Mouse (Mus musculus): Measurements from ENCODE around the gene Stk11. TPM values are rescaled to one million over a fixed set of nuclear protein-coding genes. Genes with fewer than 3 reads are reported as not detected.

Gene Stk11
- polyA plus RNA-seq, 1 experiment from 2014 or later, result 16.1 TPM

GRCm38 (mm10) chr10:80118552-80118951, 2.9 kb downstream of the Stk11 start:
- H3K27ac ChIP-seq, result no peak overlapping the region
- H3K9me3 ChIP-seq (replicated peaks), result no peaks in the 10 kb centered on the region
- H3K36me3 ChIP-seq, result peaks cover 66% of the 10 kb centered on the region
- 87% methylated on average over 6 of the region's 6 CpGs for WGBS
- H3K27me3 ChIP-seq (ENCODE audit: low read depth, poor library complexity, severe bottlenecking), result no peaks in the 10 kb centered on the region
- H3K4me3 ChIP-seq, result peak overlapping the region; percentile 94
- no peak for DNase-seq (ENCODE audit: low spot score)
- peaks cover 44% of the 10 kb centered on the region for H3K4me1 ChIP-seq

DNA sequence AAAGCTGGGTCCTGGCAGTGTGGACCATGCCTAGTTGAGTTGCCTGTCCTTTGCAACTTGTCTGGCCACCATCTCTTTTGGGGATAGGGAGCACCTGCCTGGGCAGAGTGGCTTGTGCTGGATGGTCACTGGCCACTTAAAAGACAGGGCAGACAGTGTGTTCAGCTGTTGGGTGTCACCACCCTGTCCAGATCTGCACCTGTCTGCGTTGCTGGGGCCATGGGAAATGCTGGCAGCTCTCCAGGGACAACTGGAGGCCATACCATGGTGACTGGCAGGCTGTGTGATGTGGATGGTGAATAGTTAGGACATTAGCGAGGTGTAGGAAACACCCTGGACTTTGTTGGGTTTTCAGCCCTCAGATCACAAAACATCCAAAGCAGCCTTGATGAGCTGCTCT, 4.5 kb downstream of the Stk11 start:
- no peaks in the 10 kb centered on the region for H3K9me3 ChIP-seq (replicated peaks)
- H3K36me3 ChIP-seq, result peaks cover 82% of the 10 kb centered on the region
- no peak for DNase-seq (ENCODE audit: low spot score)
- H3K4me1 ChIP-seq, result peaks cover 39% of the 10 kb centered on the region
- no peaks in the 10 kb centered on the region for H3K27me3 ChIP-seq (ENCODE audit: low read depth, poor library complexity, severe bottlenecking)
- 86% methylated on average over 2 of the region's 2 CpGs for WGBS
- no peak overlapping the region for H3K27ac ChIP-seq
- peak overlapping the region; percentile 6; the same call in 1 of the 2 replicates for H3K4me3 ChIP-seq

DNA sequence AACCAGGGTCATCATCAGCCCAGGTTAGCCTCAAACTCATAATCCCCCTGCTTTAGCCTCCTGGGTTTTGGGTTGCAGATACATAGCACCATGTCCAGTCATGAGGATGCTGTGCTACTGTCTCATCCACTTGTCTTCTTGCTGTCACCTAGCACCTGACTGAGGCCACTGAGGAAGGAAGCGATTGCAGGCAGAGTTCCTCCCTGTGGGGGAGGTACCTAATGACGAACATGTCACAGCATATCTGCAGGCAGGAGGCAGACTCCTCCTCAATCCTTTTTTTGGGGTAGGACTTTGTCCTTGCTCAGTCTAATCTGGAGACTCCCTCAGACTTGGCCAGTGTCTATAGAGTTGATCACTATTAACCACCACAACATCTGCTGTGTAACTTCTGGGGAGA, 6.0 kb downstream of the Stk11 start:
- no peaks in the 10 kb centered on the region for H3K27me3 ChIP-seq (ENCODE audit: low read depth, poor library complexity, severe bottlenecking)
- H3K9me3 ChIP-seq (replicated peaks), result no peaks in the 10 kb centered on the region
- no peak overlapping the region for H3K4me3 ChIP-seq
- 86% methylated on average over 2 of the region's 2 CpGs for WGBS
- peaks cover 97% of the 10 kb centered on the region for H3K36me3 ChIP-seq
- no peak overlapping the region for H3K27ac ChIP-seq
- H3K4me1 ChIP-seq, result peaks cover 38% of the 10 kb centered on the region
- DNase-seq (ENCODE audit: low spot score), result no peak

- DNase-seq (ENCODE audit: low spot score), result no peak
- WGBS, result 85% methylated on average over 9 of the region's 9 CpGs
- Histone ChIP-seq H3K27ac (no peak overlapping the region), H3K9me3 (replicated peaks) (no peaks in the 10 kb centered on the region), H3K4me3 (no peak overlapping the region; the same call in 1 of the 2 replicates), H3K4me1 (peaks cover 14% of the 10 kb centered on the region), H3K27me3 (ENCODE audit: low read depth, poor library complexity, severe bottlenecking) (no peaks in the 10 kb centered on the region), H3K36me3 (peaks cover 100% of the 10 kb centered on the region)
These were observed 8.4 kb downstream of the Stk11 start for GRCm38 (mm10) chr10:80123932-80124562.

GRCm38 (mm10) chr10:80127920-80128319, 12.3 kb downstream of the Stk11 start:
- Histone ChIP-seq H3K4me1 (peaks cover 30% of the 10 kb centered on the region), H3K9me3 (replicated peaks) (no peaks in the 10 kb centered on the region), H3K36me3 (peaks cover 100% of the 10 kb centered on the region), H3K27me3 (ENCODE audit: low read depth, poor library complexity, severe bottlenecking) (peaks cover 9% of the 10 kb centered on the region; the same call in 1 of the 2 replicates), H3K27ac (no peak overlapping the region), H3K4me3 (no peak overlapping the region)
- WGBS, result 93% methylated on average over 8 of the region's 8 CpGs
- DNase-seq (ENCODE audit: low spot score), result no peak

GRCm38 (mm10) chr10:80129846-80130245, 14.2 kb downstream of the Stk11 start:
- Histone ChIP-seq H3K36me3 (peaks cover 100% of the 10 kb centered on the region), H3K27ac (no peak overlapping the region), H3K27me3 (ENCODE audit: low read depth, poor library complexity, severe bottlenecking) (peaks cover 21% of the 10 kb centered on the region), H3K4me3 (0 out of 2 replicates have a peak overlapping the region, but pooled peaks have one; percentile 4), H3K4me1 (peaks cover 23% of the 10 kb centered on the region), H3K9me3 (replicated peaks) (no peaks in the 10 kb centered on the region)
- no peak for DNase-seq (ENCODE audit: low spot score)
- 96% methylated on average over 9 of the region's 9 CpGs for WGBS

DNA sequence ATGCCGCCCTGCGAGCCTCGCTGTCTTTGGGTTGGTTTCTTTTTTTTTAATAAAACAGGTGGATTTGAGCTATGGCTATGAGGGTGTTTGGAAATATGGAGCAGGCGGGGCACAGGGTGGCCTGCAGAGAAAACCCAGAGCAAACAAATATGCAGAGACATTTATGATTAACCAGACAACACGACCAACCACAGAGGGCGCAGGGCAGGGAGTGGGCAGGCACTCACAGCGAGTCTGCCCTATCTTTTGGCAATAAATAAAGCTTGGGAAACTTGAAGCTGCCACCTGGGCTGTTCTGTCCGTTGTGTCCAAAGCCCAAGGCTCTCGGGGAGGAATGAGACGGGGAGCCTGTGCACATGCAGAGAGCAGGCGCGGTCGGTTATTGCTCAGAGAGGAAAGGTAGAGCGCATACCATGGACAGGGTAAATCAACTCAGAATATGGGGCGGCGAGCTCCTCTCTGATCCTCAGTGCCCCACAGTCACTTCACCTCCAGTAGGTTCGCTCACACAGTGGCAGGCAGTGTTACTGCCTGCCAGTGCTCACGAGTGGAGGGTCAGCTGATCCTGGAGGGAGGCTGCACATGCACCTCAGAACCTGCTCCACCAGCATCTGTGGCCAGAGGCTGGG, 14.9 kb downstream of the Stk11 start:
- Histone ChIP-seq H3K4me1 (peaks cover 23% of the 10 kb centered on the region), H3K27ac (no peak overlapping the region), H3K4me3 (peak overlapping the region; percentile 35), H3K27me3 (ENCODE audit: low read depth, poor library complexity, severe bottlenecking) (peaks cover 28% of the 10 kb centered on the region), H3K36me3 (peaks cover 99% of the 10 kb centered on the region), H3K9me3 (replicated peaks) (no peaks in the 10 kb centered on the region)
- WGBS, result 87% methylated on average over 18 of the region's 18 CpGs
- no peak for DNase-seq (ENCODE audit: low spot score)

- peaks cover 27% of the 10 kb centered on the region for H3K4me1 ChIP-seq
- 14% methylated on average over 55 of the region's 55 CpGs for WGBS
- peak overlapping the region; percentile 66 for H3K27ac ChIP-seq
- H3K4me3 ChIP-seq, result peak overlapping the region; percentile 35
- DNase-seq (ENCODE audit: low spot score), result peak; percentile 76
- H3K36me3 ChIP-seq, result peaks cover 99% of the 10 kb centered on the region
- H3K27me3 ChIP-seq (ENCODE audit: low read depth, poor library complexity, severe bottlenecking), result peaks cover 37% of the 10 kb centered on the region
- 0 out of 2 replicates have a peak, but pooled peaks cover 2% of the 10 kb centered on the region for H3K9me3 ChIP-seq (replicated peaks)
These were observed 15.8 kb downstream of the Stk11 start for GRCm38 (mm10) chr10:80131316-80131951.

DNA sequence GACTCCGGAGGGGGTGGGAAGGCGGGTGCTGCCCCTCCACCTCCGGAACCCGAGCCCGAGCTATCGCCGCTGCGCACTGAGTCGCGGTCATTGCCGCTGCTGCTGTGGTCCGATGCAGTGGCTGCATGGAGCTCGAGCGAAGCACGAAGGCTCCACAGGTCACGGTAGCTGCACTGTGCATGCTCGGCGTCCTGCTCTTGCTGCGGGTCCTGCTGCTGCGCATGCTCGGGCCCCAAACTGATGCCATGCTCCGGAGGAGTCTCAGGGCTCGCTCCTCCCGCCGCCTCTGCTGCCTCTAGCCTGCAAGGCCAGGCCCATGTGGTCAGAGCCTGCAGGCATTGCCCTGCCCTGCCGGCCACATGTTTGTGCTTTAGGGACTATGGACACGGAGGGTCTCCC, 16.3 kb downstream of the Stk11 start:
- peak overlapping the region; percentile 66 for H3K27ac ChIP-seq
- H3K27me3 ChIP-seq (ENCODE audit: low read depth, poor library complexity, severe bottlenecking), result peaks cover 42% of the 10 kb centered on the region
- DNase-seq (ENCODE audit: low spot score), result peak; percentile 59
- peaks cover 94% of the 10 kb centered on the region for H3K36me3 ChIP-seq
- peak overlapping the region; percentile 35 for H3K4me3 ChIP-seq
- H3K9me3 ChIP-seq (replicated peaks), result 0 out of 2 replicates have a peak, but pooled peaks cover 2% of the 10 kb centered on the region
- WGBS, result 37% methylated on average over 27 of the region's 27 CpGs
- peaks cover 32% of the 10 kb centered on the region for H3K4me1 ChIP-seq

DNA sequence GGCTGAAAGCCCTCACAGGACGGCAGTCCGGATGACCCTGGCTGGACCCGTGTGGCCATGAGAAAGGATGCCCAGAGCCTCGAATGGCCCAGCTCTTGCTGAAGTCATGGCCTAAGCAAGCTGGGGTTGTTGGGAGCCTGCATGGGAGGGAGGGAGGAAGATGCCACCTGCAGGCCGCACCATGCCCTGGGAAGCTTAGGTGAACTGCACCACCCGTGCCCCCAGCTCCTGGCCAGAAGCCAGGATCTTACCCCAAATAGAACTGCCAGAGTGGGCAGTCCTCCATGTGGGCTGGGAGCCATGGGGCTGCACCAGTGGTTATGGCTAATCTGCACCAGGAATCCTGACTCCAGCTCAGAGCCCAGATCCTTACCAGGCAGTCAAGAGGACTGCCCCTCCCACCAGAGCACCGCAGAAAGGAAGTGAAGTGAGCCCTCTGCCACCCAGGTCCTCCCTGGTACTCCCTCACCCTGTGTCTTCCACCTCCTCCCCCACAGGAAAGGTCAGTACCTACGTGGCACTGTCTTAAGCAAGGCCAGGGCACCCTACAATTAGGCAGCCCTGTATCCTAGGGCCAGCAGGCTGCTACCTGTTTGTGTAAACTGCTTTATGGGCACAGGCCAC, 17.7 kb downstream of the Stk11 start:
- peaks cover 80% of the 10 kb centered on the region for H3K36me3 ChIP-seq
- no peak overlapping the region for H3K27ac ChIP-seq
- peaks cover 56% of the 10 kb centered on the region for H3K27me3 ChIP-seq (ENCODE audit: low read depth, poor library complexity, severe bottlenecking)
- H3K4me1 ChIP-seq, result peaks cover 46% of the 10 kb centered on the region
- WGBS, result 83% methylated on average over 8 of the region's 8 CpGs
- DNase-seq (ENCODE audit: low spot score), result no peak
- H3K4me3 ChIP-seq, result no peak overlapping the region
- 0 out of 2 replicates have a peak, but pooled peaks cover 2% of the 10 kb centered on the region for H3K9me3 ChIP-seq (replicated peaks)

- H3K36me3 ChIP-seq, result peaks cover 71% of the 10 kb centered on the region
- no peak overlapping the region for H3K27ac ChIP-seq
- 0 out of 2 replicates have a peak, but pooled peaks cover 2% of the 10 kb centered on the region for H3K9me3 ChIP-seq (replicated peaks)
- peaks cover 57% of the 10 kb centered on the region for H3K4me1 ChIP-seq
- no peak for DNase-seq (ENCODE audit: low spot score)
- 87% methylated on average over 9 of the region's 9 CpGs for WGBS
- H3K4me3 ChIP-seq, result no peak overlapping the region
- peaks cover 67% of the 10 kb centered on the region for H3K27me3 ChIP-seq (ENCODE audit: low read depth, poor library complexity, severe bottlenecking)
These were observed 18.8 kb downstream of the Stk11 start for GRCm38 (mm10) chr10:80134421-80134820.

- Histone ChIP-seq H3K4me1 (peaks cover 62% of the 10 kb centered on the region), H3K9me3 (replicated peaks) (0 out of 2 replicates have a peak, but pooled peaks cover 2% of the 10 kb centered on the region), H3K4me3 (no peak overlapping the region), H3K27ac (no peak overlapping the region), H3K27me3 (ENCODE audit: low read depth, poor library complexity, severe bottlenecking) (peaks cover 73% of the 10 kb centered on the region), H3K36me3 (peaks cover 64% of the 10 kb centered on the region)
- no peak for DNase-seq (ENCODE audit: low spot score)
- WGBS, result 84% methylated on average over 10 of the region's 10 CpGs
These were observed 19.6 kb downstream of the Stk11 start for GRCm38 (mm10) chr10:80135161-80135560.

All from limb, embryonic 10.5 days (tissue).